Mouse (Mus musculus): ENCODE results near the gene Ppp1r12b.
"Not testable (repeated sequence)": the region's sequence is repeated elsewhere in the genome, so short reads cannot be mapped to it uniquely, and the experiment has no call there.

The Ppp1r12b gene

GRCm38 (mm10) chr1:134851211-134851610, 104.5 kb downstream of the Ppp1r12b start:
- no peak for DNase-seq (ENCODE audit: low spot score in 2 of 2)

DNA sequence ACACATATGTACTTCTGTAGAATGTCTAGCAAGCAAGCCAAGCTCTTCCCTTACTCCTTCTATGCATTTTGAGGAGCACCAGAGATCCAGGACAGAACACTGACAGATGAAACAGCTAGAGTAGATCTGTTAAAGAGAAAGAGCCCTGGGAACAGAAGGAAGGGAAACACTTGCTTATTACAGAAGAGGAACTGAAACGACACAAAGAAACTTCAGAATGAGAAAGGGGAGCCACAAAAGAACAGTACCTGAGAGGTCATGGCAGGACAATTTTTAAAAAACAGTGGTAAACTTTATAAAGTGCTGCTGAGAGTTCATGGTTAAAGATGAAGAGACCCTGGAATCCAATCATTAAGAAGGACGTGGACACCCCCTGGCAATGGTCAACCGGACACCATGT, 105.4 kb downstream of the Ppp1r12b start:
- no peak for DNase-seq (ENCODE audit: low spot score in 2 of 2)

- no peak for DNase-seq (ENCODE audit: low spot score in 2 of 2)
Observed at GRCm38 (mm10) chr1:134847851-134848250, 107.9 kb downstream of the Ppp1r12b start.

GRCm38 (mm10) chr1:134846295-134846988, 109.3 kb downstream of the Ppp1r12b start:
- DNase-seq (ENCODE audit: low spot score in 2 of 2), result no peak

DNA sequence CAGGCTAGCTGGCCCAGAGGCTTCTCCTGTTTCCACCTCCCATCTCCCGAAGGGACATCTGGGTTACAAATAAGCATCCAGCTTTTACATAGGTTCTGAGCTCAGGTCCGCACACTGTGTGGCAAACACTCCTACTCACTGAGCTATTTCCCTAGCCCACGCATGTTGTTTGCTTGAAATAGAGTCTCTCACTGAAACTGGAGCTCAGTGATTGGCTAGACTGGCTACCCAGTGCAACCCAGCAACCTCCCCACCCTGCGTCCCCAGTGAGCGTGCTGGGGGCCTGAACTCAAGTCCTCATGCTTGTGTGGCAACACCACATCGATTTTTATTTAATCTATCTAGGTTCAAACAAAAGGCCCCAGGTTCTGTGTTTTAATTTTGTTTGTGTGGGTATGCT, 112.4 kb downstream of the Ppp1r12b start:
- DNase-seq (ENCODE audit: low spot score in 2 of 2), result no peak

GRCm38 (mm10) chr1:134836909-134837480, 118.7 kb downstream of the Ppp1r12b start:
- no peak for DNase-seq (ENCODE audit: low spot score in 2 of 2)

- DNase-seq (ENCODE audit: low spot score in 2 of 2), result not testable (repeated sequence)
Observed at GRCm38 (mm10) chr1:134830881-134831280, 124.9 kb downstream of the Ppp1r12b start.

- DNase-seq (ENCODE audit: low spot score in 2 of 2), result no peak
Observed at GRCm38 (mm10) chr1:134829635-134830034, 126.1 kb downstream of the Ppp1r12b start.

DNA sequence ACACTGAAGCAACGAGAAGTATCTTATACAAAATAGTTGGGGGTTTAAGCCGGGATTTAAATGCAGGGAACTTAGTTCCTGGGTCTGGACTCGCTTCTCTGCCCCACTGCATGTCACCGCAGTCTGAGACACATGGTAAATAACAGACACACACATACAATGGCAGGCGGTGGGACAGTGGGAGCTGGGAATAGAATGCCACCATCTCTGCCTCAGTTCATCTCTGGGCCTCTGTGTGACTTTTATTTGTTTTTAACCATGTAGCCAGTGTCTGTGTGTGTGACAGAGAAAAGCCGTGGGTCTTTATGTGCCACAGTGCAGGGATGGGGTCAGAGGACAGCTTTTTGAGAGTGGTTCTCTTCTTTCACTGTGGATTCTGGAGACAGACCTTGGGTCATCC, 130.8 kb downstream of the Ppp1r12b start:
- no peak for DNase-seq (ENCODE audit: low spot score in 2 of 2)

DNA sequence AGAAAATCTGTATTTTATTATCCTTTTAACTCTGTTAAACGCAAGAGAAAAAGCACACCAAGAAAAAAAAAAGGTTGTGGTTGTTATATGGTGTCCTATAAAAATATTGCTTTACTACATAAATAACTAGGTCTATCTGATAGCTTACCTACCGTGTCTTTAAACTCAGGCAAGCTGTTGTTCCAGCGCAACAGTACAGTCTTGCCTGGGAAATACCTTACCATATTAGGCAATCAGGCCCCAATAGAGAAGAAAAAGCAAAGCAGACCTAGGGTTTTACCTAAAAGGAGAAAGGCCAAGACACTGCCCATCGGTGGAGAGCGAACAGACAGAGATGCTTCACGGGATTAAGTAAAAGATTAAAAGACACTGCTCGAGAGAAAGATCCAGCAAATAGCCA, 131.9 kb downstream of the Ppp1r12b start:
- no peak for DNase-seq (ENCODE audit: low spot score in 2 of 2)

DNA sequence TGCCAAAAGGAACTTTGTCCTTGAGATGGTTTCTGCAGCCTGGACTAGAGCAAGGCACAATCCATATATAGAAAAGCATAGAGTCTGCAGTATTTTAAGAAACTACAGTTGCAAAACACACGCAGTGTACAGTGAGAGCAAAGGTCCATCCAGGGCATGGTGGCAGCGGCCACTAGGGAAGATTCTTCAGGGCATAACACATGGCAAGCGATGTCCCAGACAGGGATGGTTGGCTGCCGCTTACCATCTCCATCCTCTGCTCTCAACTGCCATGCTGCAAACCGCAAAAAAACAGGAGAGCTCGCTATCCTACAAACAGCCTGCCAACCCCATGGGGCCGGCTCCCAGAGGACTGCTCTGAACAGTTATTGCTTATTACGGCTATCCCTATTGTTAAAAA, 132.4 kb downstream of the Ppp1r12b start:
- DNase-seq (ENCODE audit: low spot score in 2 of 2), result no peak

- no peak for DNase-seq (ENCODE audit: low spot score in 2 of 2)
Observed at GRCm38 (mm10) chr1:134820882-134821281, 134.9 kb downstream of the Ppp1r12b start.

DNA sequence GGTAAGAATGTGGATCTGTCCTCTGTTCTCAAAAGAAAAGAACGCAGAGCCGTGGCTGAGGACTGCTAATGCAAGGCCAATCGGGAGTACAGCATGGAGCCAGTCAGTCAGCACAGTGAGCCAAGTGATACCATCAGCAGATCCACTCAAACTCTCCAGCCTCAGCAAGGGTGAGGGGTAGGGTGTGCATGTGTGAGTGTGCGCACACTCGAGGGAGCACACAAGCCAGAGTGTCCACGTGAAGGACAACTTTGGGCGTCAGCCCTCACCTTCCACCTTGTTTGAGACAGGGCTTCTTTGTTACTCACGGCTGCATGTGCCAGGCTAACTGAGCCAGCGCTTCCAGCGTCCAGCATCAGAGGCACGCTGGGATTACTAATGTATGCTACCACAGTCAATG, 136.5 kb downstream of the Ppp1r12b start:
- no peak for DNase-seq (ENCODE audit: low spot score in 2 of 2)

- no peak for DNase-seq (ENCODE audit: low spot score in 2 of 2)
Observed at GRCm38 (mm10) chr1:134818716-134819115, 137.0 kb downstream of the Ppp1r12b start.

DNA sequence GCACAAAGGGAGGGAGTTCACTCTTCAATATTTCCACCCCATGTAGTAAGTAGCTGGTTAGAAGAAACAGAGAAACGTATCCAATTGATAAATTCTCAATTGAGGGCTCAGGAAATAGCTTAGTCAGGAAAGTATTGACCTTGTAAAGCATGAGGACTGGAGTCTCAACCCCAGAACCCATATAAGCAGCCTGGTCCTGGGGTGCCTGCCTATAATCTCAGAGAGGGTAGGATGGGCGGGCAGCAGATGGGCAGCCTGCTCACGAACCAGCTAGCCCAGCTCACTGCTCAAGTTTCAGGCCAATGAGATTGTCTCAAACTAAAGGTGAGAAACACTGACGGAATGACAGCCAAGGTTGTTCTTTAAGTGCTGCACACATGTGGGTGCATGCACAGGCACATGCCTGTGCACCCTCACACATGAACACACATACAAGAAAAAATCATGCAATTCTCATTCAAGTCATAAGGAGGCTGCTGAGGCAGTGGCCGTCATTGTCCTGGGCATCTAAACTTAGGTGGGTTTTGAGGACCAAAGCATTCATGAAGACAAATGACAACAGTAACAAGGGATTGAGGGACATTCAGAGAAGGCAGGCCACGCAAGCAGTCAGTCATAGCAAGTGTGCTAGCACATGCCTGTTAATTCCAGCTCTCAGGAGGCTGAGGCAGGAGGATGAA, 137.7 kb downstream of the Ppp1r12b start:
- no peak for DNase-seq (ENCODE audit: low spot score in 2 of 2)

- DNase-seq (ENCODE audit: low spot score in 2 of 2), result no peak
Observed at GRCm38 (mm10) chr1:134817120-134817519, 138.6 kb downstream of the Ppp1r12b start.

DNA sequence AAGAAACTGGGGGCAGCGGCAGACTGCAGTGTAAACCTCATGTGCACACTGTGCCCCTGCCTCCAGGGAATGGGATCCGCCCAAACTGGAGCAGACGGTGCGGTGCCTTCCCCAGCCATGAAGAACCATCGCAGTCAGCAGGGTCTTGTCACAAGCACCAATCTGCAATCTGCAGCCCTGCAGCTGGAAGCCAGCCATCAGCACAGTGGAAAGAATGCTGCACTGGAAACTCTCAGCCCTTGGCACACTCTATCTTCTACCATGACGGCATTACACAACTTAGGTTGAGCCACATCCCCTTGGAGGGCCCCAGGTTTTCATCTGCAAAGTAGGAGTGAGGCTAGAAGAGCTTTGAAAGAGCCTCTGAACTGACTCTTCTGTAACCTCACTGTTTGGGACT, 139.1 kb downstream of the Ppp1r12b start:
- no peak for DNase-seq (ENCODE audit: low spot score in 2 of 2)

DNA sequence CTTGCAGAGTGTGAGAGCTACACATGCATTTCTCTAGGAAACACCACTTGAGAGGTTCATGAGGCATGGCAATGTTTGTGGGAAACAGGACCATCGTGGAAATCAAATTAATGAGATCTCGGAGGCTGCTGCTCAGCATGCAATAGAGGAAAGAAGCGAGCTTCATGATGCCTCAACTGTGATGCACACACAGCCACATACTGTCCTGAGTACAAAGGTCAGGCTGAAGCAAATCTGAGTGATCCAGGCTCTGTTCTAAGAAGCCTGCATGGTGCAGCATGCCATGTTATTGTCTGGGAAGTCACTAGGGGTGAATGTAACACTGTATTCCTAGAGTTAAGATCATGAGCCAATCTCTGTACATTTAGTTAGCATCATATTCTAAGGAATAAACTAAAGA, 140.0 kb downstream of the Ppp1r12b start:
- no peak for DNase-seq (ENCODE audit: low spot score in 2 of 2)

- no peak for DNase-seq (ENCODE audit: low spot score in 2 of 2)
Observed at GRCm38 (mm10) chr1:134805471-134805870, 150.3 kb downstream of the Ppp1r12b start.

GRCm38 (mm10) chr1:134804373-134804772, 151.4 kb downstream of the Ppp1r12b start:
- no peak for DNase-seq (ENCODE audit: low spot score in 2 of 2)

DNA sequence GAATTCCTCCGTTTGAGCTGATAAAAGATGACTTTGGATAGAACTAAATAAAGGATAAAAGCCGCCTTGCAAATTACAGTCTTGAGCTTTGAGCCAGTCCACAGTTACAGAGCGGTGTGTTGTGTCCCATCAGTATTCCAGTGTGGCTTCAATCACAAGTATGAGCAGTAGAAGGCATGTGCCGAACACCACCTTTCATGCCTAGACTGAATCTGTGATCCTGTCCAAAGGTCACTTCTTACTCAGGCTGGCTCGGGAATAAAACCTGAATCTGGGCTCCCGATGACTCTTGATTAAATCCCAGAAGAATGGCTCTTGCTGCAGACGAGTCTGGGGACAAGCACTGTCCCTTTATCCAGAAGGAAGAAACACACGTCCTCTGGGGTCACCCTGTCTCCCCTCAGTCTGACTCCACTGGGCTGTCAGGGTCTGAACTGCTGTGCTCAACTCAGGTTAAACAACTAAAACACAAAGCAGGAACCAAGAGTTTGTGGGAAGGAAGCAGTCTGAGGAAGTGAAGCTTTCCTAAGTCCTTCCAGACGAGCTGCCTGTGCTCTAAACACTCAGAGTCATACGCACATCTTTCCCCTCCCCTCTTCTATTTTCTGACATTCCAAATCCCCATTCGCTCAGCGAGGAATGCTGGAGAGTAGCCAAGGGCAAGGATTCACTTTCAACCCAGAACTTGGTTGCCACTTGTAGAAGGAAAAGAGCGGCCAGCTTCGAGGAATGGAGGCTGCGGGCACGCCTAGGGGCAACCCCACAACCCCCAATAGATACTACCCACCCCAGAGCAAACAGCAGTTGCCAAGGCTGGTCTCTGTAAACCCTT, 152.2 kb downstream of the Ppp1r12b start:
- no peak for DNase-seq (ENCODE audit: low spot score in 2 of 2)

GRCm38 (mm10) chr1:134801758-134802157, 154.0 kb downstream of the Ppp1r12b start:
- no peak for DNase-seq (ENCODE audit: low spot score in 2 of 2)
